Mouse (Mus musculus) kidney, adult 18-20 months (tissue): Measurements from ENCODE around the gene Adipor2.

Source experiments
- DNase-seq: peaks from one replicate; pipeline ENCODE4 v3.0.0; 2021

Gene Adipor2

DNA sequence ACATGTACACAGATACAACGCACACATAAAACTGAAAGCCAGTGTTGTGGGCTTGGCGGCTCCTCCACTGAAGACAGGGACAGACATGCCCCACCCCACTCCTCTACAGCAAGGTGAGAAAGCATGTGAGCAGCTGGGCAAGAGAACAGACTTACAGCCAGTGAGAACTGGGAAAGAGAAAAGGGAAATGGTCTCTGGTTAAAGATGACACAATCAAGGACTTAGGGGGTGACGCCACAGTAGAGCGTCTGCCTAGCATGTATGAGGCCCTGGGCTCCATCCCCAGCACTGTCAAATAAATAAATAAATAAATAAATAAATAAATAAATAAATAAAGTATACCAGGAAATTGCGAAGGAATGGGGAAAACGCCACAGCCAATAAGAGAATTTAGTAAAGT is 114.2 kb downstream of the Adipor2 start:
- no peak for DNase-seq
